Mouse (Mus musculus): ENCODE data around the gene Pax7.
A peak's percentile ranks its signal among the peaks of the same experiment; 100 is the strongest.

Gene Pax7

DNA sequence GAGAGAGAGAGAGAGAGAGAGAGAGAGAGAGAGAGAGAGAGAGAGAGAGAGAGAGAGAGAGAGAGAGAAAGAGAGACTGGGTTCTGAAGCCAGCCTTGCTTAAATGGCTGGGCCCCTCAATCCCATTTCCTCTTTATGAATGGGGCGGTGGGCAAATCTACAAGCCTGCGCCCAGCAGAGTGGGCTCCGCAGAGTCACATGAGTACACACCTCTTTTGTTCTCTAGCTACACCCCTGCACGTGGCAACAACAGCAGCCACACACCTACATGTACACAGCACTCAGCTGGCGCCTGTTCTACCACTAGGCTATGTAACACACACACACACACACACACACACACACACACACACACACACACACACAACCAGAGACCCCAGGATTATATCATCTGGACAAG lies 21.9 kb downstream of the Pax7 start:
- DNase-seq (ENCODE audit: inconsistent ontology term) = no peak

- DNase-seq (ENCODE audit: inconsistent ontology term) = no peak
Measured at GRCm38 (mm10) chr4:139810762-139811438, 22.4 kb downstream of the Pax7 start.

DNA sequence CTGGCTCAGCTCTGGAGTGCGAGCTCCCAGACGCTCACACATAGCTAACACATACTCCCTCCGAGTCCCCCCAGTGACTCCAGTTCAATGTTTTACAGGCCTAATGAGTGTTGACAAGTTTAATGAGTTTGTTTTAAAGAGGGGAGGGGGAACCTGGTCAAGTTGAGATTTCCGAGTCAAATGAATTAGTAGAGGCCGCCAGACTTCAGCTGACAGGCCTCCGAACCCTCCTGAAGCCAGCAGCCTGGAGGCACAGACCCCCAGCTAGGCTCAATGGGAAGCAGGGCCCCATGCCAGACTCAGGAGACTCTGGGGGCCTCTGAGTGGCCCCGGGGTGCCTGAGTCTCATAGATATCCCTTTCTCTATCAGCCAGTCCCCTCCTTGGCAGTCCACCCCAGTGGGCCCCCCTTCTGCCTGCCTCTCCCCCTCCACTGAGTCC lies 23.9 kb downstream of the Pax7 start:
- no peak for DNase-seq (ENCODE audit: inconsistent ontology term)

DNA sequence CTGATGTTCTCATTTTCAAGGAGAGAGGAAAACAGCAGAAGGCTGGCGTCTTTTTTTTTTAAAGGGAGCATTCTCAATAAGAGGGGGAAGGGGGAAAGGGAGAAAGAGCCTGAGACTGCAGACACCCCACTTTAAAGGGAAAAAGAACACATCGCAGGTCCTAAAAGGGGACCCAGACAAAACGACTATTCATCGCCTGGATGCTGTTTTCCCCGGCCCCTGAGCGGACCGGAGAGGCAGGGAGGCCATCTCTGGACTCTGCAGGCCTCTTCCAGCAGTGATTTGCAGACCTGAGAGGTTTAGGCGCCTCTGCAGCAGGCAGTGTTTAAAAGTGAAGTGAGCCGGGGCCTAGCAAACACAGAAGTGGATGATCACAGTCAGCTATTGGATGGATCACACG lies 25.5 kb downstream of the Pax7 start:
- no peak for DNase-seq (ENCODE audit: inconsistent ontology term)

- no peak for DNase-seq (ENCODE audit: inconsistent ontology term)
Measured at GRCm38 (mm10) chr4:139807191-139807808, 26.0 kb downstream of the Pax7 start.

DNA sequence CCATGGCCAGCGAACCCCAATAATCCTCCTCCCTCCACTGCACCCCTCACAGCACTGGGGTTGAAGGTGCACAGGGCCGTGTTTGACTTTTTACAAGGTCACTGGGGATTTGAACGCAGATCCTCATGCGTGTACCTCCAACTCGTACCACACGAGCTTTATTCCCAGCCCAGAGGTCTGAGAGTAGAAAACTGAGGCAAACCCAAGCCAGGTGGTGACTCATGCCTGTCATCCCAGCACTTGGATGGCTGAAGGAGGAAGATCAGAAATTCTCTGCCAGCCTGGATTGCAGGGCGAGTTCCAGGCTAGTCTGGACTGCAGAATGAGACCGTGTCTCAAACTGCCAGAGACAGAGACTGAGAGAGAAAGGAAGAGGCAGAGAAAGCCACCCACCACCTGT lies 28.4 kb downstream of the Pax7 start:
- no peak for DNase-seq (ENCODE audit: inconsistent ontology term)

- no peak for DNase-seq (ENCODE audit: inconsistent ontology term)
Measured at GRCm38 (mm10) chr4:139803981-139804380, 29.3 kb downstream of the Pax7 start.

GRCm38 (mm10) chr4:139799436-139800100 lies 33.8 kb downstream of the Pax7 start:
- DNase-seq (ENCODE audit: inconsistent ontology term) = no peak

GRCm38 (mm10) chr4:139797344-139797743 lies 36.0 kb downstream of the Pax7 start:
- DNase-seq (ENCODE audit: inconsistent ontology term) = no peak

DNA sequence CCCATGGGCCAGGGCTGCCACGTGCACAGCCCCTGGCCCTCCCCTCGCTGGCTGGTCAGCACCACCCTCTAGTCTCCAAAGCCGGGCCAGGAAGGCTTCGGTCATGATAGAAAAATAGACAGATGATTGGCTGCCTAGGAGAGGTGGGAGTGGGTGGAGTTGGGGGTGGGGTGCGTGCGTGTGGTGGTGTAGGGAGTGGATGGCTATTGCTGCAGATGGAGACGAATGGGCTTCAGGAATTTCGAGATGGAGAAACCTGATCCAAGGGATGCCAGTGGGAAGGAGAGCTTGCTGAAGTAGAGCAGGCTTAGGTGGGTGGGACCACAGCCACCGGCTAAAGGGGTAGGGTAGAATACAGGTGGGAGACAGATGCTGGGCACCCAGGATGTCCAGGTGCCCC lies 37.2 kb downstream of the Pax7 start:
- no peak for DNase-seq (ENCODE audit: inconsistent ontology term)

- DNase-seq (ENCODE audit: inconsistent ontology term) = no peak
Measured at GRCm38 (mm10) chr4:139791168-139791567, 42.2 kb downstream of the Pax7 start.

DNA sequence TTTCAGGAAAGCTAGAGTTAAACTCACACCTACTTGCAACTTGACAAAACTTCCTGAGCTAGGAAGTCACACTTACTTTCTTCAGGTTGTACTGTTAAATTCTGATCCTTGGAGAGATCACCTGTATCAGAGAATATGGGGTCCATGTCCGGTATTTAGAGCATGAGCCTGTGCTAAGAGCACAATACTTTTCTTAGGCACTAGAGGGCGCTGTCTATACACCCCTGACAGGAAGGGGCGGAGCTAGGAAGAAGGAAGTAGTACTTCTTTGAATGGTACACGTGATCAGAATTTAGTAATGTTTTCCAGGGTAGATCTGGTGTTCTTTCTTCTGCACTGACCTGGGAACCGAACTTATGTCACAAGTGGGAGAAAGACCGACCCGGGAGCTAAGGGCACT lies 43.6 kb downstream of the Pax7 start:
- no peak for DNase-seq (ENCODE audit: inconsistent ontology term)

DNA sequence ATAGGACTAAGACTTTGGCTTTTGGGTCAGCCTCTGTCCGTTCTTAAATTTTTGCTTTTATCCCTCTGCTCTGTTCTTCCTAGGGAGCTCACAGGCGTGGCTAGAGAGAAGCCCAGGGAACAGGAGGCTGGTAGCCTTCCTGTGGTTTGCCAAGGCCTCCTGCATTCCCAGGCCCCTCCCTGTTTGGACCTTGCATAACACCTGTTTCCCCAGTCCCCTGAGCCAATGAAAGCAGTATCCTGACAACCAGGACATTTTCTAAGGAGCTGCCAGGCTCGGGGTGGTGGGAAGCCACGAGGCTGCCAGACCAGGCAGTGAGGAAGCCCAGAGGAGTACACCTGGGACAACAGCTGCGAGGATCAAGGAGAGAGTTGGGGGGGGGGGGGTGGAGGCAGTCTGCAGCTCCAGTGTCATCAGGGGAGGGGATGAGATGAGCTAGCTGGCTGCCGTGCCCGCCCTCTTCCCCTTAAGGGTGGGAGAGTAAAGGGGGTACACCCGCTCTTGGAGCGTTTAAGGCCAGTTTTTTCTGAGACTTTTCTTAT lies 50.3 kb downstream of the Pax7 start:
- no peak for DNase-seq (ENCODE audit: inconsistent ontology term)

- DNase-seq (ENCODE audit: inconsistent ontology term) = no peak
Measured at GRCm38 (mm10) chr4:139771125-139771631, 62.1 kb downstream of the Pax7 start.

- DNase-seq (ENCODE audit: inconsistent ontology term) = no peak
Measured at GRCm38 (mm10) chr4:139767823-139768222, 65.5 kb downstream of the Pax7 start.

GRCm38 (mm10) chr4:139767115-139767718 lies 66.1 kb downstream of the Pax7 start:
- no peak for DNase-seq (ENCODE audit: inconsistent ontology term)

DNA sequence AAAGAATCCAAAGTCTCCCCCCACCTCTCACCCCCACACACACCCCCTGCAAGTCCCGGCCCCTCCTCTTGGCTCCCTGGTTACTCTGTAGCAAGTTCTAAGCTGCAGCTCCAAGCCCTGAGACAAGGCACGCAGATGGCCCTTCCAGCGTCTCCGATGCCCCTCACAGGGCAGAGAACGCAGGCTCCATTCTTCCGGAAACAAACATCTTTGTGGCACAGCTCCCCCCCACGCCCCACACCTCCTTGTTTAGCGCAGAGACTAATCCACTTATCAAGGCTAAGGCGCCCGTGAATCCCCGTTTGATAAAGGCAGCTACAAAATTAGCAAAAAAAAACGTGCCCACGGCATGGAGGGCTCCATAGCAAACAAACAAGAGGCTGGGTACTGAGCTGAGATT lies 71.4 kb downstream of the Pax7 start:
- DNase-seq (ENCODE audit: inconsistent ontology term) = no peak

DNA sequence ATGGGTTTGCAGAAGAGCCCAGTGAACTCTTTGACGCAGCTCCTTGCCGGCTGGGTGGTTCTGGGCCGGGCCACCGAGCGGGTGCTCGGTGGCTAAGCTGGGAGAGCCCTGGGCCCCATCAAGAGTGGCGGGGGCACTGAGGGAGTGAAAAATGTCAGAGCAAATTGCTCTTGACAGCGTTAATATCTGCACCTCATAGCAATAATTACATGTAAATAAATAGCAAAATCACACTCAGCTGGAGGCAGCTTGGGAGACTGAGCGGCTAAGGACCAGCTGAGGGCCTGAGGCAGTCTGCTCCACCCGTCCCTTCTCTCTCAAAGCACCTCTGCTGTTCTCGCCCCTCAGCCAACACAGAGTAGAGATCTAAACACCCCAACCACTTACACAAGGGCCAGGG lies 72.6 kb downstream of the Pax7 start:
- DNase-seq (ENCODE audit: inconsistent ontology term) = no peak

DNA sequence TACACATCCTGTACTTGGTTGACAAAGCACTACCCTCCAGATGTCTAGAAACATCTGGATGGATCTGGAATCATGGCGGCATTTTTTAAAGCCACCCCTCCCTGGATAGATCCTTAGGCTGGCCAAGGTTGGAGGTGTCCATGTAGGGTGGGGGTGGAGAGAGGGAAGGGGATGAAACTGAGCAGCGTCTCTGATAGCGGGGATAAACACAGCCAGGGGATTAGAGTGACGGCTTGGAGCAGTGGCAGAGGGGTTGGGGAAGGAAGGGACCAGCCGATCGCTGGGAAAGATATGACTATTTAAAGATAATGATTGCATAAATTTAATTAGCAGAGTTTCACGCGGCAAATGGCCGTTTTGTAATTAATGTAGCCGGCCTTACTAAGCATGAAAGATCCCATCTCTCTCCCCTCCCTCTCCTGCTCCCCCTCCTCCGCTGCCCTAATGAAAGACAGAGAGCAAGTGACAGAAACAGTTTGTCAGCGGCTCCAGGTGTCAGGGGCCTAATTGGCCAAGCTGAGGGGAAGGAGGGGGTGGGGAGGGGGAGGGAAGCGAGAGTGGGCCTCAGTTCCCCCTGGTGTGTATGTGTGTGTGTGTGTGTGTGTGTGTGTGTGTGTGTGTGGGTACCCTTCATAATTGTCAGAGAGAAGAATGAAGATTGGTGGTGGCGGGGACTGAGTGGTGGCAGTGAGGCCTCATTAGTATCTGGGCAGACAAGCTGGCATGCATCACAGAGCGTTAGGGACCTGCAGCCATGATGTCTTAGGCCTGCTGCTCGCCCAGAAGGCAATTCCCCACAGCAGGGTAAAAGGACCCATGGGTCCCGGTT lies 74.6 kb downstream of the Pax7 start:
- DNase-seq (ENCODE audit: inconsistent ontology term) = peak; percentile 30

DNA sequence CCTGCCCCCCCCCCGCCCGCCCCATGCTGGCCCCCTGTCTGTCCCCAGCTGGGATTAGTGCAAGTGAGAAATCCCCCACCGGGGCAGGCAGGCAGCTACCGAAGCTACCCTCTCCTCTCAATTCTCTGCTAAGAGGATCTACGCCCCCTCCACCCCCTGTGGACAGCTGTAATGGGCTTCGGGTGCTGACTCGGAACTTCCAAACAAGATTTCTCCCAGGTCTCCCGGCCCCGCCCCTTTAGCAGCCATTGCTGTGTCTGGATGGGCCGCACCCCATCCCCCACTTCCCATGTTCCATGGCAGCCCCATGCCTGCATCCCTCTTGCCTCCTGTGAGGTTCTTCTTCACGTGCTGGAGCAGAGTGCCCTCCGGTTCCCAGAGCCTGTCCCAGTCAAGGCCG lies 76.4 kb downstream of the Pax7 start:
- no peak for DNase-seq (ENCODE audit: inconsistent ontology term)

DNA sequence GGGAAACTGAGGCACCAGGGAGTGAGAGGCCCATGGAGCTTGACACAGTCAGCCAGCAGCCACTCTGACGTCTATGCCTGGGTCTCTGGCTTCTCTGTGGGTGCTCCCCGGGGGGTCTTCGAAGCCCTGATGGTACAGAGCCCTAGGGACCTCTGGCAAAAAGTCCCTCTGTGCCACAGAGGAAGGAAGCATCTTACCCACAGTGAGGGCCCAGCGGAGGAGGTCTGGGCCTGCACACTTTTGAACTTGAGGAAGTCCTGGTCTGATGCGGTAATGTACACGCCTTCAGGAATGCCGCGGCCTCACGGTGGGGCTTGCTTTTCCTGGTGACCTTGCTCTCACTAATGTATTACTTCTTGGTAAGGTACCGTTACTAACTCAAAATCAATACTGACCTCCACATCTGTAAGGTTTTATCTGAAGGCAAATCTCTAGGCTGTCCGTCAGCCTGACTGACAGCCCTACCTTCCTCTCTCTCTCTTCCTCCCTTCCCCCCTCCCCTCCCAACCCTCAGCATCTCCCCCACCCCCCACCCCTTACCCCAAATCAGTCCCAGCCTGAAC lies 79.1 kb downstream of the Pax7 start:
- DNase-seq (ENCODE audit: inconsistent ontology term) = no peak
